Mouse (Mus musculus): ENCODE measurements around the gene Ap2b1.

DNA sequence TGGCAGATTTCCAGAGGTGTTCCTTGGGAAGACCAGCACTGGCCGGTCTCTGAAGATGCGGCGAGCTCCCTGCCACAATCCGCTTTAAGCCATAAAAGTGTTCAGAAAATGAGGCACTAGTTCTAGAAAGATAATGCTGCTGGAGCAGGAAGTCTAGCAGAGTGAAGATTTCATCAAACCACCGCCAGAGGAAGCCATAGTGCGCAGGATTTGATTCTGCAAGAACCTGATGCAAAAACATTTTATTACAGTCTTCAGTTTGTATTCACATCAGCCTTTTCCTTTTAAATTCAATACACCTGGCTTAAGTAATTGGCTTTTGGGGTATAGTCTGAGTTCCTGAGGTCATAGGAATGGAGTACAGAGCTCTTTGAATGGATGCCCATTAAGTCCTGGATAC lies 1.0 kb upstream of the Ap2b1 start:
- TF ChIP-seq CTCF (IDR thresholded peaks at IDR 0.05; ENCODE audit: extremely low read depth, insufficient read depth, low read length): no peak
- TF ChIP-seq POLR2A (IDR thresholded peaks at IDR 0.05; ENCODE audit: extremely low read depth, insufficient read depth, low read length): no peak
